Comparison of ENCODE assay signal across 17 mouse cellular contexts in the genomic region with DNA sequence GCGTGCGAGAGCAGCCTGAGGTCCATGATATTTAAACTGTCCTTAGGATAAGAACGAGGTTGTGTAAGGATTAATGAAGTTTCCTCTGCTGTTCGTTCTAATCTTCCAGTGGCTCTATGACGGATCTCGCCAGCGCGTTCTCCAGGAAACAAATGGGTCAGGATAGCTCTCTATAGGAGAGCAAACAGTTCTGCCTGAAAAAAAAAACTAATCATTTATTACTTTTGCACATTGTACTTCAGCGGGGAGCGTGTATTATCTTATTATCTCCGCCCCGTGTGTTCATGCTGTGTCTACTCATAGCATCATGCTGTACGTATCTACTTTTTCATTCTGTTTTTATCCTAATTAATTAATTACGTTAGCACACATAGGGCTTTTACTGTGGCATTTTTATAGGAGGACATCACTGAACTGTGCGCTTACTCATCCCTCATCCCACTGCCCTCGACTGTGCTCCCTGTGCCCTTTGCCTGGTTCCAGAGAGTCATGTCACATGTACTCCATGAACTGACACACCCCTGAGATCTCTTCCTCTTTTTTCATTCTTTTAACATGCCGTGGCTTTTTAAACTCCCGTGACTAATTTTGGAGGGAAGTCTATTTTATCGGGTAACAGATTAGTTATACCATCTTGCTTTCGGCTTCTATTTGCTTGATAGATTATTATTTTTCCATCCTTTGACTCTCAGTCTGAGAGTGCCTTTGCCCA. TPM values are rescaled to one million over a fixed set of nuclear protein-coding genes. Genes with fewer than 3 reads are reported as not detected.
DNase-seq lines count a peak whose midpoint lies in the region; ATAC-seq lines count a peak whose summit lies in the region.
"Had no signal": no experiment of that assay in that cellular context is flagged by ENCODE, and none has a peak within 500 bp of the region (broad histone marks: within the 10 kb centered on the region; RNA-seq: fewer than 3 reads in every experiment).

No protein-coding gene starts in this region.

- no peak overlapping the region for H3K4me2 ChIP-seq in intestine, embryonic 16.5 days (ENCODE audit: low read depth, low read length)
- H3K4me2 ChIP-seq in intestine, embryonic 15.5 days (replicated peaks), result no peak overlapping the region
- peak overlapping the region; percentile 46 for H3K4me2 ChIP-seq in hindbrain, embryonic 15.5 days
- H3K4me2 ChIP-seq: lung, embryonic 14.5 days had no signal

- ATAC-seq in intestine, embryonic 16.5 days, result peak; percentile 29; the same call in 1 of the 2 replicates
- no peak for ATAC-seq in intestine, embryonic 15.5 days
- no peak for ATAC-seq in hindbrain, embryonic 15.5 days (ENCODE audit: low FRiP score, low read depth)
- peak; percentile 86 for ATAC-seq in monocyte, adult 5-6 weeks (replicated peaks; ENCODE audit: insufficient number of reproducible peaks, low FRiP score, low TSS enrichment, poor library complexity, severe bottlenecking)
- no peak for ATAC-seq in erythroblast, adult 5-6 weeks (replicated peaks; ENCODE audit: low FRiP score, poor library complexity, severe bottlenecking)

- H3K36me3 ChIP-seq in intestine, embryonic 16.5 days (ENCODE audit: control insufficient read depth, insufficient read depth, low read length), result no peaks in the 10 kb centered on the region
- no peaks in the 10 kb centered on the region for H3K36me3 ChIP-seq in intestine, embryonic 15.5 days
- H3K36me3 ChIP-seq in hindbrain, embryonic 15.5 days, result no peaks in the 10 kb centered on the region

- no peak overlapping the region for H3K9ac ChIP-seq in intestine, embryonic 16.5 days (ENCODE audit: low read depth, low read length)
- no peak overlapping the region for H3K9ac ChIP-seq in intestine, embryonic 15.5 days
- H3K9ac ChIP-seq in hindbrain, embryonic 15.5 days, result no peak overlapping the region
- H3K9ac ChIP-seq: lung, embryonic 14.5 days had no signal

- DNase-seq in MEL-GATA-1-ER (ENCODE audit: extremely low read depth, low read depth) (peak; percentile 21), liver (no peak)
- DNase-seq in yolk sac, embryonic 10.5 days (ENCODE audit: low spot score), result no peak
- DNase-seq: adrenal gland, postnatal 25 days; cerebellum, postnatal 14 days; heart, adult 18-20 months; kidney, adult 2 months; kidney, postnatal 25 days; layer of hippocampus, adult 9-11 months; lung, embryonic 14.5 days; thymus, adult 18-20 months had no signal

- WGBS in intestine, embryonic 16.5 days, result 71% methylated on average over 20 of the region's 20 CpGs
- 79% methylated on average over 20 of the region's 20 CpGs for WGBS in intestine, embryonic 15.5 days
- 47% methylated on average over 20 of the region's 20 CpGs for whole genome bisulfite sequencing in hindbrain, embryonic 15.5 days

- H3K9me3 ChIP-seq in intestine, embryonic 16.5 days (ENCODE audit: control insufficient read depth, low read length), result no peaks in the 10 kb centered on the region
- no peaks in the 10 kb centered on the region for H3K9me3 ChIP-seq in intestine, embryonic 15.5 days
- no peaks in the 10 kb centered on the region for H3K9me3 ChIP-seq in hindbrain, embryonic 15.5 days
- H3K9me3 ChIP-seq: megakaryocyte, embryonic 14.5 days had no signal

- H3K4me1 ChIP-seq in intestine, embryonic 16.5 days (ENCODE audit: control insufficient read depth, insufficient read depth, low read length), result peaks cover 11% of the 10 kb centered on the region
- peaks cover 3% of the 10 kb centered on the region; the same call in 1 of the 2 replicates for H3K4me1 ChIP-seq in intestine, embryonic 15.5 days (replicated peaks)
- no peaks in the 10 kb centered on the region for H3K4me1 ChIP-seq in hindbrain, embryonic 15.5 days (replicated peaks)

- H3K4me3 ChIP-seq in intestine, embryonic 16.5 days (ENCODE audit: low read length), result no peak overlapping the region
- no peak overlapping the region for H3K4me3 ChIP-seq in intestine, embryonic 15.5 days (replicated peaks)
- H3K4me3 ChIP-seq in hindbrain, embryonic 15.5 days, result peak overlapping the region; percentile 10; the same call in 1 of the 2 replicates
- H3K4me3 ChIP-seq: megakaryocyte, embryonic 14.5 days had no signal

- no peaks in the 10 kb centered on the region for H3K27me3 ChIP-seq in intestine, embryonic 16.5 days (replicated peaks; ENCODE audit: control insufficient read depth, insufficient read depth, low read length)
- no peaks in the 10 kb centered on the region for H3K27me3 ChIP-seq in intestine, embryonic 15.5 days (replicated peaks)
- no peaks in the 10 kb centered on the region for H3K27me3 ChIP-seq in hindbrain, embryonic 15.5 days

- no peak overlapping the region for H3K27ac ChIP-seq in intestine, embryonic 16.5 days (ENCODE audit: low read length)
- H3K27ac ChIP-seq in intestine, embryonic 15.5 days, result no peak overlapping the region
- no peak overlapping the region for H3K27ac ChIP-seq in hindbrain, embryonic 15.5 days (replicated peaks)

RNA-seq across cellular contexts. Expression of gene Dusp6, which starts 16.1 kb away (rescaled TPM):
- 37.2 and 37.5 TPM in 2 replicates for polyA plus RNA-seq in intestine, embryonic 16.5 days (2015; fragmentation: Nextera tagmentation; extraction: Ambion mirVana)
- polyA plus RNA-seq in intestine, embryonic 15.5 days (2015; fragmentation: Nextera tagmentation; extraction: Ambion mirVana), result 33.5 and 38.1 TPM in 2 replicates
- polyA plus RNA-seq in hindbrain, embryonic 15.5 days (2015; fragmentation: Nextera tagmentation; extraction: Ambion mirVana), result 25.4 and 28.9 TPM in 2 replicates
- 114 to 201 TPM (median 184 TPM) in 3 replicates for total RNA-seq in monocyte, adult 5-6 weeks (2017)
- 9.4 and 15.6 TPM in 2 replicates for total RNA-seq in erythroblast, adult 5-6 weeks (2015; ENCODE audit: low replicate concordance)
- total RNA-seq in erythroblast, adult 5-6 weeks (2017; ENCODE audit: low replicate concordance), result 7.9 and 13.7 TPM in 2 replicates

Comparison
In these comparisons a context has a peak if more than half of its experiments do, and no peak if none do; other contexts are left out.
1. ATAC-seq: peak in intestine, embryonic 16.5 days (single experiment) and monocyte, adult 5-6 weeks (single experiment); none in intestine, embryonic 15.5 days (single experiment), hindbrain, embryonic 15.5 days (single experiment) and erythroblast, adult 5-6 weeks (single experiment).